Mouse (Mus musculus): ENCODE data around the gene 2010315B03Rik. TPM values are rescaled to one million over a fixed set of nuclear protein-coding genes. Genes with fewer than 3 reads are reported as not detected.
A peak's percentile ranks its signal among the peaks of the same experiment; 100 is the strongest.

Gene 2010315B03Rik
- polyA plus RNA-seq (2014; fragmentation: Nextera tagmentation; extraction: Ambion mirVana), result 6.6 and 8.3 TPM in 2 replicates

DNA sequence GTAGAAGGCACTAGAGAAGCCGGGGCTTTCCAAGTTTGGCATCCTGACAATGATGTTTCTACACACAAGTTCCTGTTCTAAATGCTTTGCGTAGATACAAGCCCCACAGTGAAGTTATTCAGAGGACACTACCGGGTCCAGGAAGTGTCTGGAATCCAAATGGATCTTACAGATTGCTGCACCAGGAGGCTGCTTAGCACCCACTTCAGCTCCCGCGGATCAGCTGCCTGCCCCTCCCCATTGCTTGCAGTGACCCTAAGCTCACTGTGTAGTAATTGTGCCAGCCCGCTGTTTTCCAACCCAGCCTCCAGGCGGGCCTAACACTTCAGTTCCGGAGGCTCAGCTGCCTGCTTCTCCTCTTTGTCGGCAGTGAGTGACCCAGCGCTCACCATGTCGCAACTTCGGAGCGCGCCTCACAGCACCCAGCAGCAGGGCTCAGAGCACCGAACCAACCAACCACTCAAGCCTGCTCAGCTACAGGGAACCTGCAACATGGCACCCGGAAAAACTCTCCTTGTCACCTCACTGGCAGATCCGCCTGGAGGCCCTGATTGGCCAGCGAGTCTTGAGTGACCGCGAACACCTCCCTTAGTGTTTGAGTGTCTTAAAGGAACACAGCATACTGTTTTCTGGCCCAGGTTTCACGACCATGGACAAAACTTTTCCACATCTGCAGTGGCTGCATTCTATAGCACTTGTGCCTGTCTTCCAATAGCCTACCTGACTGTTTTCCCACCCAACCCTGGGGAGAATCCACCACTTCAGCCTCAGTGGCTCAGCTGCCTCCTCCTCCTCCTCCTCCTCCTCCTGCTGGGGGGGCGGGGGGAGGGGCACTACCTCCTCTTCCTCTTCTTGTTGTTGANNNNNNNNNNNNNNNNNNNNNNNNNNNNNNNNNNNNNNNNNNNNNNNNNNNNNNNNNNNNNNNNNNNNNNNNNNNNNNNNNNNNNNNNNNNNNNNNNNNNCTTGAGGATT is at the start of gene 2010315B03Rik:
2010315B03Rik (minus strand) TSS at position 526 of the 972 bp plus-strand sequence.
- peak; percentile 99 for ATAC-seq (replicated peaks; ENCODE audit: insufficient number of reproducible peaks, low FRiP score, low TSS enrichment)
- Histone ChIP-seq H3K9ac (ENCODE audit: low read depth, low read length) (peak within 1 kb of the TSS; percentile 71), H3K4me2 (peak within 1 kb of the TSS; percentile 71), H3K4me3 (ENCODE audit: low read depth, low read length) (peak within 1 kb of the TSS; percentile 57), H3K9me3 (replicated peaks; ENCODE audit: control insufficient read depth, low read length) (no peaks in the 10 kb centered on the region), H3K27ac (ENCODE audit: low read depth, low read length) (peak within 1 kb of the TSS; percentile 77), H3K4me1 (ENCODE audit: control insufficient read depth, insufficient read depth, low read length) (peaks cover 5% of the 10 kb centered on the region), H3K27me3 (ENCODE audit: control insufficient read depth, insufficient read depth, low read length) (no peaks in the 10 kb centered on the region), H3K36me3 (ENCODE audit: control insufficient read depth, insufficient read depth, low read length) (no peaks in the 10 kb centered on the region)
- 2% methylated on average over 21 of the region's 22 CpGs for WGBS (ENCODE audit: insufficient replicate concordance)

DNA sequence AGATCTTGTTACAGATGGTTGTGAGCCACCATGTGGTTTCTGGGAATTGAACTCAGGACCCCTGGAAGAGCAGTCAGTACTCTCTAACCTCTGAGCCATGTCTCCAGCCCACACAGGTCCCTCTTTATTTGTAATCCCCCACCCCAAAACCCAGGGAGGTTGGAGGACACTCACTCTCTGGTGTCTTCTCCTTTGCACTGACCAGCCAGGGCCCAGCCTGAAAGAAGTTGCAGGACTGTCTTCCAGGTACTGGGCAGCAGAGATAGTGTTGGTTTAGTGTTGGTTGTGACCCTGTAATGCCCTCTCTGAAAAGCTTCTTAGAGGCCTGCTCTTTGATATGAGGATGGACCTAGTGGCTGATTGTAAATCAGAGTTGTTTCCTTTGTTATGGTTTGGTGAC is 994 bp downstream of the 2010315B03Rik start:
- Histone ChIP-seq H3K9me3 (replicated peaks; ENCODE audit: control insufficient read depth, low read length) (no peaks in the 10 kb centered on the region), H3K27me3 (ENCODE audit: control insufficient read depth, insufficient read depth, low read length) (no peaks in the 10 kb centered on the region), H3K36me3 (ENCODE audit: control insufficient read depth, insufficient read depth, low read length) (no peaks in the 10 kb centered on the region), H3K4me1 (ENCODE audit: control insufficient read depth, insufficient read depth, low read length) (peaks cover 5% of the 10 kb centered on the region), H3K27ac (ENCODE audit: low read depth, low read length) (no peak overlapping the region), H3K9ac (ENCODE audit: low read depth, low read length) (peak overlapping the region; percentile 71), H3K4me2 (peak overlapping the region; percentile 71), H3K4me3 (ENCODE audit: low read depth, low read length) (peak overlapping the region; percentile 57)
- ATAC-seq (replicated peaks; ENCODE audit: insufficient number of reproducible peaks, low FRiP score, low TSS enrichment), result no peak

DNA sequence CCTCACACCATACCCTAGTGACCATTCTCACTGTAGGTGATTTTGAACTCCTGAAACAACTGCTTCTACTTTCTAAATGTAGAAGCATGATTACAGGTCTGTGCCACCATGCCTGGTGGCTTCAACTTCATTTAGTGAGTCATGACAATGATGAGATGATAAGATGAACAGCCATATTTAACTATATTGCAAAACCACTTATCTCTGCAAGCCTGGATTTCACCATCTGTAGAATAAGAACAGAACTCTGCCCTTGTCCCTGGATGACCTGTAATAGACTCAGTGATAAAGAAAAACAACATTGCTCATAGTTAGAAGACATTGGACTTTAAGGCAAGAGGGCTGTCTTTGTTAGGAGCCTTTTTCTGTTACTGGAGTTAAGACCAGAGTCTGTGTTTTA is 24.2 kb downstream of the 2010315B03Rik start:
- Histone ChIP-seq H3K4me1 (ENCODE audit: control insufficient read depth, insufficient read depth, low read length) (no peaks in the 10 kb centered on the region), H3K4me3 (ENCODE audit: low read depth, low read length) (no peak overlapping the region), H3K27ac (ENCODE audit: low read depth, low read length) (no peak overlapping the region), H3K9ac (ENCODE audit: low read depth, low read length) (no peak overlapping the region), H3K27me3 (ENCODE audit: control insufficient read depth, insufficient read depth, low read length) (no peaks in the 10 kb centered on the region), H3K4me2 (no peak overlapping the region), H3K36me3 (ENCODE audit: control insufficient read depth, insufficient read depth, low read length) (peaks cover 4% of the 10 kb centered on the region), H3K9me3 (replicated peaks; ENCODE audit: control insufficient read depth, low read length) (no peaks in the 10 kb centered on the region)
- no peak for ATAC-seq (replicated peaks; ENCODE audit: insufficient number of reproducible peaks, low FRiP score, low TSS enrichment)

DNA sequence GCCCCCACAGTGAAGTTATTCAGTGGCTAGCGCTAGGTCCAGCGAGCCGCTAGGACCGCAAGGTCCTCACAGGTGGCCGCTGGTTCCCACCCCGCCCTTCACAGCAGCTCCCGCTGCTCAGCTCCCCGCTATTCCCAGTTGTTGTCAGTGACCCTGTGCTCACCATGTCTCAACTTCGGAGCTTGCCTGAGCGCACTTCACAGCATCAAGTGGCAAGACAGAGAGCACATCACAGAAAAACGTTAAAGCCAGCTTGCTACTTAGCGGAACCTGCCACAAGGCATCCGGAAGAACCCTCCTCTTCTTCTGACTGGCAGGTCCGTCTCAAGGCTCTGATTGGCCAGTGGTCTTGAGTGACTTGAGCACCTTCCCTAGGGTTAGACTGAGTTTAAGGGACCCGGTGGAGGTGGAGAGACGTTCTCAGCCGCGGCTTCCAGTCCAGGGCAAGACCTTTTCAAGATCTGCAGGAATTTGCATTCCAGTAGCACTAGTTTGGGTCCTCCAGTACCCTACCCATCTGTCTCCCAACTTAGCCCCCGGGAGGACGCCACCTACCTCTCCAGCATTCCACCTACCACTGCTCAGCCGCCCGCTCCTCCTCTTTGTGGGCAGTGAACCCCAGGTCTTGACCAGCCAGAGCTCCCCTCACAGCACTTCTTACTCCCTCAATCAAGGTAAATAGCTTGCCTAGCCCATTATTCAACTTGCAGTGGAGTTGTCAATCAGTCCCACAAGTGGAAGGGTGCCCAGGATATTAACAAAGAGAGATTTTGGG is 30.4 kb downstream of the 2010315B03Rik start:
- H3K9me3 ChIP-seq (replicated peaks; ENCODE audit: control insufficient read depth, low read length), result no peaks in the 10 kb centered on the region
- H3K4me3 ChIP-seq (ENCODE audit: low read depth, low read length), result peak overlapping the region; percentile 88
- H3K27ac ChIP-seq (ENCODE audit: low read depth, low read length), result peak overlapping the region; percentile 86
- WGBS (ENCODE audit: insufficient replicate concordance), result 1% methylated on average over 22 of the region's 22 CpGs
- H3K27me3 ChIP-seq (ENCODE audit: control insufficient read depth, insufficient read depth, low read length), result no peaks in the 10 kb centered on the region
- peak; percentile 97 for ATAC-seq (replicated peaks; ENCODE audit: insufficient number of reproducible peaks, low FRiP score, low TSS enrichment)
- H3K4me2 ChIP-seq, result peak overlapping the region; percentile 78
- peak overlapping the region; percentile 84 for H3K9ac ChIP-seq (ENCODE audit: low read depth, low read length)
- peaks cover 7% of the 10 kb centered on the region; the same call in 1 of the 2 replicates for H3K4me1 ChIP-seq (ENCODE audit: control insufficient read depth, insufficient read depth, low read length)
- 0 out of 2 replicates have a peak, but pooled peaks cover 5% of the 10 kb centered on the region for H3K36me3 ChIP-seq (ENCODE audit: control insufficient read depth, insufficient read depth, low read length)

DNA sequence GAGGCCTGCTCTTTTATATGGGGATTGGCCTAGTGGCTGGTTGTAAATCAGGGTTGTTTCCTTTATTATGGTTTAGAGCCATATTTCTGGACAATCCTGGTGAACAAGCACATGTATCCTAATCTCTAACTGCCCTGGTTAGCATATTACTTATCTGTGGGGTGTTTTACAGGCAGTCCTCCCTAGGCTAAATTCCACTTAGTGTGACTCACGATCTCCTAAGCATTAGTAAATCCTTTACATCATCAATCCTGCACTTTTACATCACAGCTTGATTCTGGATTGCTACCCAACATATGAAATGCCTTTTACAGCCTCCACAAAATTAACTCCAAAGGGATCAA is 31.1 kb downstream of the 2010315B03Rik start:
- 17% methylated on average over 1 of the region's 1 CpGs for WGBS (ENCODE audit: insufficient replicate concordance)
- peak overlapping the region; percentile 84 for H3K9ac ChIP-seq (ENCODE audit: low read depth, low read length)
- H3K27ac ChIP-seq (ENCODE audit: low read depth, low read length), result peak overlapping the region; percentile 86; the same call in 1 of the 2 replicates
- H3K36me3 ChIP-seq (ENCODE audit: control insufficient read depth, insufficient read depth, low read length), result 0 out of 2 replicates have a peak, but pooled peaks cover 5% of the 10 kb centered on the region
- no peaks in the 10 kb centered on the region for H3K27me3 ChIP-seq (ENCODE audit: control insufficient read depth, insufficient read depth, low read length)
- H3K4me2 ChIP-seq, result peak overlapping the region; percentile 78
- peaks cover 7% of the 10 kb centered on the region; the same call in 1 of the 2 replicates for H3K4me1 ChIP-seq (ENCODE audit: control insufficient read depth, insufficient read depth, low read length)
- ATAC-seq (replicated peaks; ENCODE audit: insufficient number of reproducible peaks, low FRiP score, low TSS enrichment), result no peak
- H3K9me3 ChIP-seq (replicated peaks; ENCODE audit: control insufficient read depth, low read length), result no peaks in the 10 kb centered on the region
- H3K4me3 ChIP-seq (ENCODE audit: low read depth, low read length), result peak overlapping the region; percentile 88

DNA sequence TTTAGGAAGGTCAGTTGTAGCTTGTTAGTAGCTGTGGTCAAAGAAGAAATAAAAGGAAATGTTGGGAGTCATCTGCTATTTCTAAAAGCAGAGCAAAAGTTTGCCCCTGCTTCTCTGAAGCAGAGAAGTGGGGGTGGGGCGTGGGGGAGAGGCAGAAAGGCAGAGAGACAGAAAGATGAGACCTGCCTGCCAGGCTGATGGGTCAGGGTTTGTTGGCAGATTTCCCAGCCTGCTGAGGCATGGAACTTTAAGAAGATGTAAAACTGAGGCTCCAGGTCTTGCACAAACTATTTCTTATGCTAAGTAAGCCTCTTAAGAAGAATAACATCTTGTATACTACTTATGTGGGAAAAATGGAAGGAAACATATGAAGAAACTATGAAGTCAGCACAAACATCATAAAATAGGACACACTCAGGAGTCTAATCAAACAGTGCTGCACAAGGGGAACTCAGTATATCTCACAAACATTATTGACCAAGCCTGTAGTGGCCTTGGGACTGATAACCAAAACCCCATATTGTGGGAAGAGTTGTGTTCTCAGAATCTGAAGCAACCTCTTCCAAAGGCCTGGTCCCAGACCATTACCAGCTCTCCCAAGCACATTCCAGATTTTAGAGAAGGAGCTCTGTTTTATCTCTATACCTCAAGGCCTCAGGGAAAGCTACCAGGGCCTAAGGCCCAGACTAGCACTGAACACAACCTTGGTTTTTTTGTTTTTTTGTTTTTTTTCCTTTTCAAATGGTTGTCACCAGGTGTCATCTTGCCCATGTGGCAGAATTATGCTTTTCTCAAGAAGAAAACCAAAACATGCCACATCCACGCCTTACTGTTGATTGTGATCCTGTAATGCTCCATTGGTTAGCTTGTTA is 31.7 kb downstream of the 2010315B03Rik start:
- Histone ChIP-seq H3K27ac (ENCODE audit: low read depth, low read length) (no peak overlapping the region), H3K27me3 (ENCODE audit: control insufficient read depth, insufficient read depth, low read length) (no peaks in the 10 kb centered on the region), H3K4me3 (ENCODE audit: low read depth, low read length) (peak overlapping the region; percentile 88), H3K9ac (ENCODE audit: low read depth, low read length) (peak overlapping the region; percentile 84), H3K36me3 (ENCODE audit: control insufficient read depth, insufficient read depth, low read length) (0 out of 2 replicates have a peak, but pooled peaks cover 5% of the 10 kb centered on the region), H3K4me1 (ENCODE audit: control insufficient read depth, insufficient read depth, low read length) (peaks cover 7% of the 10 kb centered on the region; the same call in 1 of the 2 replicates), H3K4me2 (peak overlapping the region; percentile 78), H3K9me3 (replicated peaks; ENCODE audit: control insufficient read depth, low read length) (no peaks in the 10 kb centered on the region)
- no peak for ATAC-seq (replicated peaks; ENCODE audit: insufficient number of reproducible peaks, low FRiP score, low TSS enrichment)
- WGBS (ENCODE audit: insufficient replicate concordance), result 79% methylated on average over 2 of the region's 2 CpGs

DNA sequence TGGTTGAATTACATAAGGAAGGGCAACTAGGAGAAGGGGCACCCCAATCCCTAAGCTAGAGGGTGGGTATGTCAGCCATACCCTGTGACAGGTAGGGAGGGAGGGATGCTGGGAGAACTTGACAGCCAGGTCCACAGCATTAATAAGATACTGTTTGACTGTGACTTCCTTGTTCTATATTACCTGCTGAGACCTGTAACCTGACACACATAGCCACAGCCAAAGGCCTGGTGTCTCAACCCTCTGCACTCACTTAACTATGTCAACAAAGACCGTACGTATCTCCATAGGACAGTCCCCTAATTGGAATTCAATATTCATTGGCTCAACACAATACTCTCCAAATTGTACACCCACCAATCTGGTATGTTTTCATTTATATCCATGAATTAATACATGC is 33.2 kb downstream of the 2010315B03Rik start:
- no peak overlapping the region for H3K4me3 ChIP-seq (ENCODE audit: low read depth, low read length)
- ATAC-seq (replicated peaks; ENCODE audit: insufficient number of reproducible peaks, low FRiP score, low TSS enrichment), result no peak
- no peak overlapping the region for H3K4me2 ChIP-seq
- no peak overlapping the region for H3K27ac ChIP-seq (ENCODE audit: low read depth, low read length)
- WGBS (ENCODE audit: insufficient replicate concordance), result 55% methylated on average over 2 of the region's 2 CpGs
- peaks cover 7% of the 10 kb centered on the region; the same call in 1 of the 2 replicates for H3K4me1 ChIP-seq (ENCODE audit: control insufficient read depth, insufficient read depth, low read length)
- H3K9ac ChIP-seq (ENCODE audit: low read depth, low read length), result no peak overlapping the region
- 0 out of 2 replicates have a peak, but pooled peaks cover 3% of the 10 kb centered on the region for H3K9me3 ChIP-seq (replicated peaks; ENCODE audit: control insufficient read depth, low read length)
- H3K27me3 ChIP-seq (ENCODE audit: control insufficient read depth, insufficient read depth, low read length), result no peaks in the 10 kb centered on the region
- peaks cover 10% of the 10 kb centered on the region; the same call in 1 of the 2 replicates for H3K36me3 ChIP-seq (ENCODE audit: control insufficient read depth, insufficient read depth, low read length)

DNA sequence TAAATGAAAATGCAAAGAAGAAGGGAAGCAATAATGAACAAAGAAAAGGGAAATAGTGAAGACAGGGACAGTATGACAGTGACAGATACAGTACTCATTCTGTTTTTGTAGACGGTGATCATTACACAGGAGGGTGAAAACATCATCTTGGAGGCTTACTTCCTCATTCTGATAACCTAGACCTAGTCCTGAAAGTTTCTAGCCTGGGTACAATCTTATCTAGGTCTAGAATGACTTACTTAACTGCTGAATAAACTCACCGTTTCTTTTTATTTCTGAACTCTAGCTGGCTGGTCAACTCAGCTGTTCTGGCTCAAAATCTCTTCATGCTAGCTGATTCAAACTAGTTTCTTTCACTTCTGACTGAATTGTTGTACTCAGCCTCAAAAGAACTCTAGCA is 37.4 kb downstream of the 2010315B03Rik start:
- peaks cover 17% of the 10 kb centered on the region for H3K36me3 ChIP-seq (ENCODE audit: control insufficient read depth, insufficient read depth, low read length)
- WGBS (ENCODE audit: insufficient replicate concordance), result 73% methylated on average over 2 of the region's 2 CpGs
- 0 out of 2 replicates have a peak, but pooled peaks cover 6% of the 10 kb centered on the region for H3K9me3 ChIP-seq (replicated peaks; ENCODE audit: control insufficient read depth, low read length)
- H3K4me1 ChIP-seq (ENCODE audit: control insufficient read depth, insufficient read depth, low read length), result no peaks in the 10 kb centered on the region
- no peaks in the 10 kb centered on the region for H3K27me3 ChIP-seq (ENCODE audit: control insufficient read depth, insufficient read depth, low read length)
- no peak overlapping the region for H3K4me2 ChIP-seq
- no peak overlapping the region for H3K4me3 ChIP-seq (ENCODE audit: low read depth, low read length)
- ATAC-seq (replicated peaks; ENCODE audit: insufficient number of reproducible peaks, low FRiP score, low TSS enrichment), result no peak
- H3K27ac ChIP-seq (ENCODE audit: low read depth, low read length), result no peak overlapping the region
- H3K9ac ChIP-seq (ENCODE audit: low read depth, low read length), result no peak overlapping the region
